Mouse (Mus musculus) lung, adult 2 months (tissue): ENCODE results near the gene Hsf4. TPM values are rescaled to one million over a fixed set of nuclear protein-coding genes. Genes with fewer than 3 reads are reported as not detected.

ENCODE experiments used
- DNase-seq: peaks from one replicate; pipeline ENCODE4 v3.0.0; 2022
- H3K4me1 ChIP-seq: fragments of 200-500 bp; 2 replicates; pipeline ENCODE4 v1.6.1; 2011; ENCODE audit warnings: low read length; ENCODE audit not compliant: control insufficient read depth, insufficient read depth
- H3K4me3 ChIP-seq: fragments of 200-500 bp; replicated peaks from 2 replicates; pipeline ENCODE3; 2011; ENCODE audit warnings: low read depth, mild to moderate bottlenecking, control low read depth, low read length; ENCODE audit errors: extremely low read depth
- CTCF ChIP-seq: fragments of 200-500 bp; IDR thresholded peaks from 2 replicates; pipeline ENCODE4 v1.5.1; 2011; ENCODE audit warnings: mild to moderate bottlenecking, low read length, control low read depth; ENCODE audit not compliant: insufficient read depth
- POLR2A ChIP-seq: fragments of 200-500 bp; IDR thresholded peaks from 2 replicates; pipeline ENCODE4 v1.6.1; 2011; ENCODE audit warnings: low read depth, mild to moderate bottlenecking, control low read depth, low read length, borderline replicate concordance; ENCODE audit errors: extremely low read depth
- WGBS: fragments of 180-500 bp; shearing (Covaris S2); methylation state at CpG from one replicate; pipeline ENCODE4 v1.1.7; 2018; 5-methylcytosine and 5-hydroxymethylcytosine counted together
- polyA plus RNA-seq: library from polyadenylated mRNA; depleted of rRNA; stranded (reverse); fragments of >200 nt; gene quantifications from 2 replicates; pipeline ENCODE4 v1.2.3, GENCODE M21; 2012

Hsf4 gene
- polyA plus RNA-seq, 1 experiment = 20.3 TPM

GRCm38 (mm10) chr8:105268342-105269074 is 1.1 kb upstream of the Hsf4 start:
- 33% methylated on average over 65 of the region's 65 CpGs for WGBS
- TF ChIP-seq CTCF = no peak
- no peak for TF ChIP-seq POLR2A
- DNase-seq = peak; percentile 56
- H3K4me1 ChIP-seq = peaks cover 11% of the 10 kb centered on the region
- peak overlapping the region; percentile 73 for H3K4me3 ChIP-seq

- H3K4me3 ChIP-seq = peak overlapping the region; percentile 73
- 15% methylated on average over 10 of the region's 10 CpGs for WGBS
- H3K4me1 ChIP-seq = peaks cover 11% of the 10 kb centered on the region
- TF ChIP-seq CTCF = no peak
- no peak for TF ChIP-seq POLR2A
- no peak for DNase-seq
These were observed 534 bp upstream of the Hsf4 start for GRCm38 (mm10) chr8:105269075-105269458.

- Histone ChIP-seq H3K4me3 (peak overlapping the region; percentile 57), H3K4me1 (peaks cover 11% of the 10 kb centered on the region)
- peak; percentile 27 for DNase-seq
- no peak for TF ChIP-seq POLR2A
- WGBS = 32% methylated on average over 39 of the region's 39 CpGs
These were observed 707 bp downstream of the Hsf4 start for GRCm38 (mm10) chr8:105270101-105270915.

DNA sequence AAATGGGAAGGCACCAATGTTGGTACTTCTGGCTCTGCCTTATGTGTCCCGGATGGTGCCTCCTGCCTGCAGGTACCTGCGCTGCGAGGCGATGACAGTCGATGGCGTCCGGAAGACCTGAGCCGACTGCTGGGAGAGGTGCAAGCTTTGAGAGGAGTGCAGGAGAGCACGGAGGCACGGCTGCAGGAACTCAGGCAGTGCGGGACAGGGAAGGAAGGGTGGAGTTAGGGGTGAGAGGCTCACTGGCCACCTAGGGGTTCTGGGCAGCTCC is 1.2 kb downstream of the Hsf4 start:
- TF ChIP-seq CTCF = no peak
- TF ChIP-seq POLR2A = no peak
- H3K4me3 ChIP-seq = peak overlapping the region; percentile 10
- WGBS = 29% methylated on average over 11 of the region's 11 CpGs
- DNase-seq = no peak
- H3K4me1 ChIP-seq = peaks cover 13% of the 10 kb centered on the region

GRCm38 (mm10) chr8:105275387-105275786 is 5.8 kb downstream of the Hsf4 start:
- peaks cover 12% of the 10 kb centered on the region for H3K4me1 ChIP-seq
- H3K4me3 ChIP-seq = no peak overlapping the region
- DNase-seq = no peak
- WGBS = 16% methylated on average over 11 of the region's 11 CpGs
- TF ChIP-seq CTCF = no peak
- TF ChIP-seq POLR2A = no peak

- WGBS = 6% methylated on average over 10 of the region's 10 CpGs
- H3K4me3 ChIP-seq = peak within 1 kb of the TSS; percentile 57
- DNase-seq = no peak
- no peak for TF ChIP-seq CTCF
- TF ChIP-seq POLR2A = no peak
- peaks cover 8% of the 10 kb centered on the region for H3K4me1 ChIP-seq
These were observed 6.2 kb downstream of the Hsf4 start, which contains the start of gene Nol3 for GRCm38 (mm10) chr8:105275840-105276239. Gene Nol3, plus strand, starts transcription at chr8:105276140.

DNA sequence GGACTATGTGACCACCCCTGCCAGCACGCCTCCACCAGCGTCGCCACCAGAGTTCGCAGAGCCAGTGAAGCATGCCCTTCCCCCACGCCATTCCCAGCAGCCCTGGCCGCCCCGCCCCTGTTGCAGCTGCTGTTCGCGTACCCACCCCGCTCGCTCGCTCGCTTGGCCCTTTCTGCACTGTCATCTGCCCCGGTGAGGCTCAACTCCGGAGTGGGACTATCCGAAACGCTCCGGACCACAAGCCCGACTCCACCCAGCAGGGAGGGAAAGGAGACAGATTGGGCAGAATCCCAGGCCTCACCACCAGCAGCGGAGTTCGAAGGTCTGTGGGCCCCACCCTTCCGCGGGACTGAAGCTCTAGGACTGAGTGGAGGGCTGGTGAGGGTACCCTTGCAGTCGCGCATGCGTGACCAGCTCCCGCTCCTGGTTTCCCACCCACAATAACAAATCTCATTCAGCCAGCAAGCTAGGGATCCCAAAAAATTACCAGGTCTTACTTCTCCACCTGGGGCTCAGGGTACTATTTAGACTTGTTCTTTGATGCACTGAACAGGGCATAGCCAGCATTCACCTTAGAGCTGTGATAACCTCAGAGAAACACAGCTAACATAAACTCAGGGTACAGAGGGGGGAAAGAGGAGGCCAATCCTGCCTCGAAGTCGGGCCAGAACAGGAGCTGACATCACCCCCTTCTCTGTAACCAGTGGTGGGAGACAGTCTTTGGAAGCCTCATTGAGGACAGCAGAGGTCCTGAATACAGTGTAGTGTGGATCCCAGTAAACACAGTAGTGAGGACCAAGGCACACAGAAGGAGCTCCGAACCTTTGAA is 6.9 kb downstream of the Hsf4 start:
- Histone ChIP-seq H3K4me3 (peak overlapping the region; percentile 57), H3K4me1 (peaks cover 8% of the 10 kb centered on the region)
- DNase-seq = peak; percentile 49
- TF ChIP-seq POLR2A (peak; percentile 43; the same call in 1 of the 2 replicates), CTCF (no peak)
- 6% methylated on average over 30 of the region's 30 CpGs for WGBS

DNA sequence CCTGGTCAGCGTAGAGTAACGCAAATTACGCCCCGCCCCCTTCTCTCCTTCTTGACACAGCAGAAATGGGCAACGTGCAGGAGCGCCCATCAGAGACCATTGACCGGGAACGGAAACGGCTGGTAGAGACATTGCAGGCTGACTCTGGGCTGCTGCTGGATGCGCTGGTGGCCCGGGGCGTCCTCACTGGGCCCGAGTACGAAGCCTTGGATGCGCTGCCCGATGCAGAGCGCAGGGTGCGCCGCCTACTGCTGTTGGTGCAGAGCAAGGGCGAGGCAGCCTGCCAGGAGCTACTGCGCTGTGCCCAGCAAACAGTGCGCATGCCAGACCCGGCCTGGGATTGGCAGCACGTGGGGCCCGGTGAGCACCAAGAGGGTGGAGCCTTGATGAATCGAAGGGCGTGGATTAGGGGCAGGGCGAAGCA is 9.3 kb downstream of the Hsf4 start:
- peak; percentile 80 for DNase-seq
- H3K4me1 ChIP-seq = peaks cover 12% of the 10 kb centered on the region
- peak overlapping the region; percentile 6 for H3K4me3 ChIP-seq
- WGBS = 8% methylated on average over 28 of the region's 28 CpGs
- TF ChIP-seq CTCF (no peak), POLR2A (no peak)

- no peak overlapping the region for H3K4me3 ChIP-seq
- peaks cover 12% of the 10 kb centered on the region for H3K4me1 ChIP-seq
- no peak for TF ChIP-seq POLR2A
- TF ChIP-seq CTCF = no peak
- 76% methylated on average over 3 of the region's 3 CpGs for WGBS
- no peak for DNase-seq
These were observed 11.0 kb downstream of the Hsf4 start for GRCm38 (mm10) chr8:105280567-105280966.
